15 mouse cellular contexts compared by ENCODE assay signal in genomic region chr11:36009281-36010208, GRCm38 (mm10). TPM values are rescaled to one million over a fixed set of nuclear protein-coding genes. Genes with fewer than 3 reads are reported as not detected.
A peak's percentile ranks its signal among the peaks of the same experiment; 100 is the strongest.
DNase-seq lines count a peak whose midpoint lies in the region; ATAC-seq and TF ChIP-seq lines count a peak whose summit lies in the region.
"Had no signal": no experiment of that assay in that cellular context is flagged by ENCODE, and none has a peak within 500 bp of the region (broad histone marks: within the 10 kb centered on the region; RNA-seq: fewer than 3 reads in every experiment).

No protein-coding gene starts in this region.

- no peak for TF ChIP-seq POLR2A in limb, embryonic 14.5 days (IDR thresholded peaks at IDR 0.05; ENCODE audit: borderline replicate concordance, extremely low read depth, insufficient read depth, insufficient read length)

- DNase-seq in embryo, embryonic 10 days (ENCODE audit: low spot score), result peak; percentile 18
- DNase-seq in embryo, embryonic 10.5 days (ENCODE audit: low spot score), result no peak
- DNase-seq in kidney, postnatal 4 days, result peak; percentile 43 to 64
- DNase-seq in kidney, adult 18-20 months, result no peak
- DNase-seq in limb, embryonic 14.5 days (ENCODE audit: low spot score), result peak; percentile 33
- DNase-seq in cerebellum, postnatal 10 days, result no peak
- DNase-seq in layer of hippocampus, adult 2 months (ENCODE audit: low spot score in 2 of 2), result no peak
- DNase-seq: cerebellum, adult 8-10 months; gastrocnemius, postnatal 25 days; liver had no signal

- ATAC-seq in limb, embryonic 14.5 days (ENCODE audit: low FRiP score, low read depth), result peak; percentile 51
- peak; percentile 62 for ATAC-seq in neural tube, embryonic 15.5 days (ENCODE audit: low FRiP score)
- ATAC-seq: inflammation-experienced regulatory T-cells, adult 6 months had no signal

- WGBS in limb, embryonic 14.5 days, result 28% methylated on average over 11 of the region's 11 CpGs
- 20% methylated on average over 11 of the region's 11 CpGs for WGBS in neural tube, embryonic 15.5 days

- no peaks in the 10 kb centered on the region for H3K9me3 ChIP-seq in limb, embryonic 14.5 days (ENCODE audit: control insufficient read depth, low read length)
- no peaks in the 10 kb centered on the region for H3K9me3 ChIP-seq in neural tube, embryonic 15.5 days (replicated peaks)
- H3K9me3 ChIP-seq: heart, embryonic 13.5 days had no signal

- no peak overlapping the region for H3K4me2 ChIP-seq in limb, embryonic 14.5 days (replicated peaks; ENCODE audit: low read depth, low read length, severe bottlenecking)
- no peak overlapping the region for H3K4me2 ChIP-seq in neural tube, embryonic 15.5 days
- H3K4me2 ChIP-seq: heart, embryonic 13.5 days had no signal

- H3K36me3 ChIP-seq in limb, embryonic 14.5 days (ENCODE audit: control insufficient read depth, insufficient read depth, low read length), result no peaks in the 10 kb centered on the region
- peaks cover 15% of the 10 kb centered on the region; the same call in 1 of the 2 replicates for H3K36me3 ChIP-seq in neural tube, embryonic 15.5 days
- H3K36me3 ChIP-seq: heart, embryonic 13.5 days had no signal

- H3K4me3 ChIP-seq in limb, embryonic 14.5 days (replicated peaks; ENCODE audit: low read length), result no peak overlapping the region
- no peak overlapping the region for H3K4me3 ChIP-seq in neural tube, embryonic 15.5 days (replicated peaks)
- H3K4me3 ChIP-seq in layer of hippocampus, adult 2 months, result no peak overlapping the region
- H3K4me3 ChIP-seq: erythroblast, embryonic 14.5 days; heart, embryonic 13.5 days had no signal

- no peaks in the 10 kb centered on the region for H3K27me3 ChIP-seq in limb, embryonic 14.5 days (ENCODE audit: control insufficient read depth, insufficient read depth, low read length)
- no peaks in the 10 kb centered on the region for H3K27me3 ChIP-seq in neural tube, embryonic 15.5 days (replicated peaks)
- H3K27me3 ChIP-seq: heart, embryonic 13.5 days had no signal

- H3K9ac ChIP-seq in limb, embryonic 14.5 days (ENCODE audit: low read depth, low read length, severe bottlenecking), result no peak overlapping the region
- no peak overlapping the region for H3K9ac ChIP-seq in neural tube, embryonic 15.5 days (replicated peaks)
- H3K9ac ChIP-seq: heart, embryonic 13.5 days had no signal

- peaks cover 5% of the 10 kb centered on the region; the same call in 1 of the 2 replicates for H3K4me1 ChIP-seq in limb, embryonic 14.5 days (ENCODE audit: control insufficient read depth, insufficient read depth, low read length)
- H3K4me1 ChIP-seq in neural tube, embryonic 15.5 days, result peaks cover 12% of the 10 kb centered on the region
- H3K4me1 ChIP-seq: heart, embryonic 13.5 days had no signal

- TF ChIP-seq CTCF in layer of hippocampus, adult 2 months (conservative IDR thresholded peaks at IDR 0.05), result no peak

- no peak overlapping the region for H3K27ac ChIP-seq in limb, embryonic 14.5 days (replicated peaks; ENCODE audit: low read depth, low read length)
- peak overlapping the region; percentile 58 for H3K27ac ChIP-seq in neural tube, embryonic 15.5 days (replicated peaks)
- H3K27ac ChIP-seq in layer of hippocampus, adult 2 months, result no peak overlapping the region
- H3K27ac ChIP-seq: heart, embryonic 13.5 days; stomach, postnatal 0 days had no signal

RNA-seq across cellular contexts. Expression of gene Wwc1, which starts 29.2 kb away (rescaled TPM):
- 9.1 and 13.9 TPM in 2 replicates for polyA plus RNA-seq in limb, embryonic 14.5 days (2012; rRNA removed)
- polyA plus RNA-seq in limb, embryonic 14.5 days (2014; fragmentation: Nextera tagmentation; extraction: Ambion mirVana), result 5.8 and 10.2 TPM in 2 replicates
- 4.6 and 7.0 TPM in 2 replicates for polyA plus RNA-seq in neural tube, embryonic 15.5 days (2015; fragmentation: Nextera tagmentation; extraction: Ambion mirVana)
- total RNA-seq in layer of hippocampus, adult 2 months (2021), result 100 to 1,000 TPM in 1 of 2 experiments, 10 to 100 TPM in 1; 99.6 to 107 TPM

Comparison
In these comparisons a context has a peak if more than half of its experiments do, and no peak if none do; other contexts are left out.
1. DNase-seq: peak in embryo, embryonic 10 days (single experiment), kidney, postnatal 4 days (2 of 2) and limb, embryonic 14.5 days (single experiment); none in embryo, embryonic 10.5 days (single experiment), kidney, adult 18-20 months (single experiment), cerebellum, postnatal 10 days (0 of 2) and layer of hippocampus, adult 2 months (0 of 2).